Mouse (Mus musculus) heart, postnatal 36 days (tissue): ENCODE measurements around the gene Dbndd2. TPM values are rescaled to one million over a fixed set of nuclear protein-coding genes. Genes with fewer than 3 reads are reported as not detected.

Experiments
- DNase-seq, 2 experiments: peaks; one replicate each; pipeline ENCODE4 v3.0.0; 2021 to 2022
- intact Hi-C: fragments of 180-260 bp; cut with DNase I; formaldehyde crosslinking; loops from one replicate; pipeline ENCODE4 v1.15.1; 2025
- total RNA-seq, 2 experiments: library from RNA; stranded (reverse); gene quantifications; 2 replicates each; pipeline ENCODE4 v1.2.3; 2021

Gene Dbndd2
- total RNA-seq, 2 experiments from 2014 or later, result 14.3 to 15.8 TPM

GRCm38 (mm10) chr2:164522280-164522679 is 36.4 kb downstream of the Dbndd2 start:
- intact Hi-C loops, result no loop called here
- DNase-seq, result no peak

DNA sequence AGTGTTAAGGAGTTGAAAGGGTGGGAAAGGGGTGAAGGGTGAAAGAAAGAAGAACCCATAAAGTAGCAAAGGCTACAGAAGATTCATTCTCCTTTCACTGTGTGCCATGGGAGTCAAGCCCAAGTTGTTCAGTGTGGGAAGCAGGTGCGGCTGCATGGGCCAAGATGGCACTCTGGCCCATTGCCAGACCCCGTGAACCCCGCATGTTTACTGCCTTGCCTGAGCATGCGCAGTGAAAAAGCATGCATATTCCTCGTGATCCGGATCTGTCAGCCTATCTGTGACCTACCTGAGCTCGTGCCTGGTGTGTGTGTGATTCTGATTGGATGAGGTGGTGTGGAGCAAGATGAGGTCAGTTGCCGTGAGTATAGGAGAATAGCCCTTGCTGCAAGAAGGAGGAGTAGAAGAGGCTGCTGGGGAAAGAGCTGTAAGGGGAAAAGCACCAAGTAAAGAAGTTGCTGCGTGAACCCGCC is 37.4 kb downstream of the Dbndd2 start:
- intact Hi-C loops, result no loop called here

GRCm38 (mm10) chr2:164528557-164528956 is 42.7 kb downstream of the Dbndd2 start:
- DNase-seq, result no peak
- intact Hi-C loops, result no loop called here

More for the DNA sequence above, 37.4 kb downstream of the Dbndd2 start:
- no peak for DNase-seq

GRCm38 (mm10) chr2:164531169-164531568 is 45.3 kb downstream of the Dbndd2 start:
- intact Hi-C loops, result loop anchor here (1.0 to 2.0 kb wide), 2 partner anchors 32 to 114 kb away; no protein-coding TSS in a partner anchor
- DNase-seq, result peak; percentile 72 to 80

- intact Hi-C loops, result no loop called here
- no peak for DNase-seq
Observed at GRCm38 (mm10) chr2:164534315-164534714, 48.4 kb downstream of the Dbndd2 start.

DNA sequence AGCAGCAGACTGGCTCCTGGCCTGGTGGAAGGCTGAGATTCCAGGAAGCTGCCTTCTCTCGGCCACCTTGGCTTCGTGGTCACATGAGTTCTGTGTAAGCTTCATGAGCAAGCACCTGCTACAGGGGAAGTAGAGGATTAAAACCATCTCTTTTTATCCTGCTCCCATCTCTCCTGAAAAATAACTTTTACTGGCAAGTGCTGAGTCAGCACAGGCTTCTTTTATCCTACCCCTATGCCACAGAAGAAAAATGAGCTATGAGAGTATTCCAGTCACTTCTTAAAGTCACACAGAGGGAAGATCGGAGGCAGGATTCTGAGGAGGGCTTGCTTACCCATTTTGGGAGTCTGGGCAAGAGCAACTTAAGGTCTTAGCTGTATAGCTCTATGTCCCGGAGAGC is 51.1 kb downstream of the Dbndd2 start:
- intact Hi-C loops, result no loop called here
- DNase-seq, result no peak

DNA sequence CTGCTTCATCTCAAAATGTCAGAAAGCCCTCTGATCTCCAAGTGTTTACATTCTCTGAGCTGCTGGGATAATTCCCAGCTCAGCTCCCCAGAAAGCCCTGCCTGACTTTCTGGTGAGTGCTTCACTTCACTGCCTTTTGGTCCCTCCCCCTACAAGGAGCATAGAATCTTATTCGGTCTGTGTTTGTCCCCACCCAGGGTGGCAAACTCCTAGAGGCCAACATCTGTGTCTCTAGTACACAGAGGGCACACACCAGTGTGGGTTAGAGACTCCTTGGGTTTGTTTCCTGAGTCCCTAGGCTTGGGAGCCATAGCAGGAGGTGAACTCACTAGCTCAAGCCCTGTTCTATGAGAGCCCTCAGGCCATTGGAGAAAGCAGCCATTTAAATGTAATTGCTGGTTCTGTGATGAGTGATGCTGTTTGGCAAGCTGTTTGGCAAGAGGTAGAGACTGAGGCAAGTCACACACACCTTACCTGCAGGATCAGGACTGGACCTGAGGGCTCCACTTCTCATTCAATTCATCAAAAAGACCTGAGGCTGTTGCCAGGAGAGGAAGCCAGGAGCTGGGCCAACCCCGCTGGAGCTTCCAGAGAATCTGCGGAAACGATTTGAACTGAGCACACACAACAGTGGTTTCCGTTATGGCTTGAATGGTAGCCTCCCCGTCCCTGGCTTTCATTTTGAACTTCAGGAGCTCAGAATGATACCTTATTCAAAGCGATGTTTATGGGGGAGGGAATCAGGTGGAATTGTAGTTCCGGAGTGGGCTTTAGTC is 54.9 kb downstream of the Dbndd2 start:
- intact Hi-C loops, result no loop called here
- DNase-seq, result peak in 1 of 2 experiments; percentile 20

GRCm38 (mm10) chr2:164542132-164542531 is 56.2 kb downstream of the Dbndd2 start:
- intact Hi-C loops, result no loop called here
- no peak for DNase-seq

DNA sequence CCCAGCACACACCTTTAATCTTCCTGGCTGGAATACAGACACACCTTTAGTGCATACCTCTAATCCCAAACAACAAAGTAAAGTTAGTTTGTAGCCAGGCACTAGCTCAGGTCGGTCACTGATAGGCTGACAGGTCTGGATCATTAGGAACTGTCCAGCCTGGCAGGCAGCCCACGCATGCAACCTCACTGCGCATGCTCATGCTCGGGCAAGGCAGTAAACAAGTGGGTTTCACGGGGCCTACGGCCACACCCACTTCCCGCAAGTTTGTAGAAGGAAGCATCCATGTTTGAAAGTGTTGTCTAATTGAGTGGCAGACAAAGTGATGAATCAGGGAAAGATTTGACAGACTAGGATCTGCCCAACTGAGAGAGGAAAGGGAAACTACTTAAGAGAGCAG is 56.7 kb downstream of the Dbndd2 start:
- intact Hi-C loops, result no loop called here
- no peak for DNase-seq

Other genes starting within 250 kb of the Dbndd2 start
- not detected for gene Svs2, start 247.6 kb upstream of the Dbndd2 start, total RNA-seq
- not detected for gene Svs3b, start 229.5 kb upstream of the Dbndd2 start, total RNA-seq
- not detected for gene Svs4, start 207.6 kb upstream of the Dbndd2 start, total RNA-seq
- gene Svs3a, start 196.8 kb upstream of the Dbndd2 start, total RNA-seq, result not detected
- gene Svs6, start 169.4 kb upstream of the Dbndd2 start, total RNA-seq, result not detected
- not detected for gene Svs5, start 153.4 kb upstream of the Dbndd2 start, total RNA-seq
- 10 to 100 TPM in 1 of 2 experiments, 1 to 10 TPM in 1; 8.0 to 11.0 TPM for gene Slpi, start 97.0 kb upstream of the Dbndd2 start, total RNA-seq
- not detected for gene Rbpjl, start 83.0 kb upstream of the Dbndd2 start, total RNA-seq
- gene Matn4, start 80.9 kb upstream of the Dbndd2 start, total RNA-seq, result under 1 TPM; 0.51 to 0.75 TPM
- 10 to 100 TPM; 20.6 to 20.7 TPM for gene Sdc4, start 42.2 kb upstream of the Dbndd2 start, total RNA-seq
- gene Sys1, start 29.1 kb upstream of the Dbndd2 start, total RNA-seq, result 10 to 100 TPM; 23.0 to 24.6 TPM
- 1 to 10 TPM; 7.6 to 7.7 TPM for gene Gm20458, start 25.1 kb upstream of the Dbndd2 start, total RNA-seq
- gene Trp53tg5, start 12.4 kb upstream of the Dbndd2 start, total RNA-seq, result not detected
- gene Pigt, start 11.4 kb downstream of the Dbndd2 start, total RNA-seq, result 10 to 100 TPM; 34.2 to 35.6 TPM
- 1 to 10 TPM; 1.0 to 1.2 TPM for gene Wfdc2, start 76.3 kb downstream of the Dbndd2 start, total RNA-seq
- not detected for gene Spint3, start 87.4 kb downstream of the Dbndd2 start, total RNA-seq
- under 1 TPM in 1 of 2 experiments, not detected in 1; 0.53 TPM for gene Wfdc6a, start 99.3 kb downstream of the Dbndd2 start, total RNA-seq
- not detected for gene Eppin, start 107.5 kb downstream of the Dbndd2 start, total RNA-seq
- not detected for gene Wfdc6b, start 127.4 kb downstream of the Dbndd2 start, total RNA-seq
- gene Wfdc8, start 127.5 kb downstream of the Dbndd2 start, total RNA-seq, result not detected
- not detected for gene Wfdc16, start 152.7 kb downstream of the Dbndd2 start, total RNA-seq
- not detected for gene Wfdc10, start 169.9 kb downstream of the Dbndd2 start, total RNA-seq
- not detected for gene Wfdc9, start 170.5 kb downstream of the Dbndd2 start, total RNA-seq
- not detected for gene Wfdc11, start 188.0 kb downstream of the Dbndd2 start, total RNA-seq
- gene Wfdc13, start 199.0 kb downstream of the Dbndd2 start, total RNA-seq, result not detected
- gene Spint4, start 212.4 kb downstream of the Dbndd2 start, total RNA-seq, result not detected
- not detected for gene Spint5, start 229.2 kb downstream of the Dbndd2 start, total RNA-seq